Mouse (Mus musculus) heart, embryonic 11.5 days (tissue): Measurements from ENCODE around the gene Mrpl40. TPM values are rescaled to one million over a fixed set of nuclear protein-coding genes. Genes with fewer than 3 reads are reported as not detected.

ENCODE experiments used
- polyA plus RNA-seq: library from polyadenylated mRNA; unstranded; fragments of >200 nt; fragmentation: Nextera tagmentation; extraction: Ambion mirVana; gene quantifications from 2 replicates; pipeline ENCODE4 v1.2.1, GENCODE M21; 2014

The Mrpl40 gene
- polyA plus RNA-seq, 1 experiment from 2014 or later, result 105 TPM

Other genes with a start within 250 kb of the Mrpl40 start
- gene Sept5, start 246.9 kb downstream of the Mrpl40 start, polyA plus RNA-seq, result 6.2 and 8.3 TPM in 2 replicates
- 4.4 and 6.6 TPM in 2 replicates for gene Cldn5, start 100.0 kb downstream of the Mrpl40 start, polyA plus RNA-seq
- 63.6 and 70.5 TPM in 2 replicates for gene Ufd1, start 65.1 kb downstream of the Mrpl40 start, polyA plus RNA-seq
- 39.7 and 41.5 TPM in 2 replicates for gene Cdc45, start 64.9 kb downstream of the Mrpl40 start, polyA plus RNA-seq
- gene 2510002D24Rik, start 40.3 kb downstream of the Mrpl40 start, polyA plus RNA-seq, result 32.3 and 35.6 TPM in 2 replicates
- gene Gm28539, start 40.3 kb downstream of the Mrpl40 start, polyA plus RNA-seq, result not detected in 2 replicates
- gene Hira, start 175 bp upstream of the Mrpl40 start, polyA plus RNA-seq, result 9.2 and 9.8 TPM in 2 replicates